Mouse (Mus musculus): ENCODE data around the gene Il22ra2. TPM values are rescaled to one million over a fixed set of nuclear protein-coding genes. Genes with fewer than 3 reads are reported as not detected.
"Not testable (repeated sequence)": the region's sequence is repeated elsewhere in the genome, so short reads cannot be mapped to it uniquely, and the experiment has no call there.

Il22ra2 gene
- total RNA-seq, 2 experiments from 2014 or later, result not detected

DNA sequence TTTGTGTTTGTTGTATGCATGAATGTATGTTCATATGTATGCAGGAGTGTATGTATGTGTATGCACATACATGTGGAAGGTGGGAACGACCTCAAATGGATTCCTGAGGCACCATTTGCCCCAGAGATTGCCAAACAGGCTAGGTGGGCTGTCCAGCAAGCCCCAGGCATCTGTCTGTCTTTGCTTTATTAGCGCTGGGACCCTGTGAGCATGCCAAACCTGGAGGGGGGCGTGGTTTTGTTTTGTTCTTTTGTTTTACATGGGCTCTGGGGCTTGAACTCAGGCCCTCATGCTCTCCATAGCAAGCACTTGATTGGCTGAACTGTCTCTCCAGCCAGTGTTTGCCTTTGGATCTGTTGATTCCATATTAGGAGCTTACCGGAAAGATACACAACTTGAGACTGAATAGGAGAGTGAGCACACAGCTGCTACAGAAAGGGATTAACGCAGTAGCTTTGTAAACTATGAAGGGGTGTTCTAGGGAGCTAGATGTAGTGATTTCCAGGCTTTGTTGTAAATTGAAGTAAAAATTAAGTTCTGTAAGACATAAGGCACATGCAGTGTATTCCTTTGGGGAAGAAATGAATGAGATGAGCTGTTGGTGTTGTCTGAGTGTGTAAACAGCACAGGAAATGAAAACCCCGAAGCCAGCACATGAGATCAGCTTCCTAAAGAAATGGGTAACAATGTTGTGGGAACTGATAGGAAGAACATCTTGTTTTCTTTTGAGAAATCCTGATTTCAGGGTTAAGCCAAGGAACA lies 22.3 kb upstream of the Il22ra2 start:
- DNase-seq, result no peak
- intact Hi-C loops (cut with DNase I), result no loop called here

GRCm38 (mm10) chr10:19600093-19600420 lies 21.7 kb upstream of the Il22ra2 start:
- no peak for DNase-seq
- intact Hi-C loops (cut with DNase I), result no loop called here

DNA sequence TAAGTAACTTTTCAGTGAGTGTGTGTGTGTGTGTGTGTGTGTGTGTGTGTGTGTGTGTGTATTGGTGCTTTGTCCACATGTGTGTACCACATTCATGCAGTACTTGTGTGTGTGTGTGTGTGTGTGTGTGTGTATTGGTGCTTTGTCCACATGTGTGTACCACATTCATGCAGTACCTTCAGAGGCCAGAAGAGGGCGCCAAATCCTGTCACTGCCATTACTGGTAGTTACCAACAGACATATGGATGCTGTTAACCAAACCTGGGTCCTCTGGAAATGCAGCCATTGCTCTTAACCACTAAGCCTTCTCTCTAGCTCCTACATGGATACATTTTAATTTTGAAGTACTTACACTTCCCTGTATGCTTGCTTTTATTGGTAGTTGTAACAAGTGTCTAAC lies 20.3 kb upstream of the Il22ra2 start:
- DNase-seq; intact Hi-C loops (cut with DNase I): not testable (repeated sequence)

DNA sequence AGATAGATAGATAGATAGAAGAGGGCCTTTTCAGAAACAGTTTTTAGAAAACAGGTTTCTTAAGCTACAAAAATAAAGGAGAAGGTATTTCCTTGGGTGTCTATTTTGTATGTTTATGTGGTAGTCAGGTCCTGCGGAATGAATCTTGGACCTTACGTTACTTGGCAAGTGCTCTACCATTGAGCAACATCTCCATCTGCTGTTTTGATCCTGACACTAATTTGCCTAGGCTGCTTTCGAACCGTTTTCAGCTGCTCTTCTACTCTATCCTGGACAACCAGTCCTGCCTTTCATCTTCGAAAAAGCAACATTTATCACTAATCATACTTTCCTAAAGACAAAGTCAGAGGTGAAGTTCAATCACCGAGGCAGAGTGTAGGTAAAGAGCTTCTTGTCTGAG lies 18.6 kb upstream of the Il22ra2 start:
- no peak for DNase-seq
- intact Hi-C loops (cut with DNase I), result no loop called here

GRCm38 (mm10) chr10:19609125-19609524 lies 12.7 kb upstream of the Il22ra2 start:
- DNase-seq, result no peak
- intact Hi-C loops (cut with DNase I), result no loop called here

DNA sequence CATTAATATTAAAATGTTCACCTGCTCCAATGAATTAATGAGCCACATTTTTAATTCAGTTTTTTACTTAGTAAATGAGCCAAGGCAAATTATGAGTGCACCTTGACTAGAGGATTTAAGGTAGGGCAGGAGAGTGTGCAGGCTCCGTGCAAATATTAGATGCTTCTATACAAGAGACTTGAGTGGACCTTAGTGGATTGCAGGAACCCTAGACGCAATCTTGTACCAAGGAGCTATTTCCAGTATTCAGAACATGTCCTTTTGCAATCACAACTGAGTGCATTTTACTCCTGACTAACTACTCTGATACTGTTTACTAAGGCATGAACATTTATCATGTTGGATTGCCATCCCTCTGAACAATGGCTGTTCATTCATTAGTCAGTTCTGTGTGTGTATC lies 10.2 kb upstream of the Il22ra2 start:
- no peak for DNase-seq
- intact Hi-C loops (cut with DNase I), result no loop called here

- DNase-seq, result no peak
- intact Hi-C loops (cut with DNase I), result no loop called here
These were observed 8.6 kb upstream of the Il22ra2 start for GRCm38 (mm10) chr10:19613111-19613753.

DNA sequence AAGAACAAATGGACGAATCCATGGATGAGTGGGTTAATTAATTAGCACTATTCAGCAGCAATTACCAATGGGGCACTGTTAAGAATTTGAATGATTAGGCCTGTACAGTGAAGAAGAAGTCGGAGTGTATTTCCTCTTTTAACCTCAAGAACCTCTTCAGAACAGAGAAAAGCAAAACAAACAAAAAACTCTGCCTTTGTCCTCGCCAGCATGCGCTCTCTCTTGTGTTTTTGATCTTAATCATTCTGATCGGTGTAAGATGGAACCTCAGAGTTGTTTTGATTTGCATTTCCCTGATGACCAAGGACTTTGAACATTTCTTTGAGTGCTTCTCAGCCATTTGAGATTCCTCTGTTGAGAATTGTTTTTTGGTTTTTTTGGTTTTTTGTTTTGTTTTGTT lies 2.1 kb upstream of the Il22ra2 start:
- intact Hi-C loops (cut with DNase I), result no loop called here
- DNase-seq, result no peak

DNA sequence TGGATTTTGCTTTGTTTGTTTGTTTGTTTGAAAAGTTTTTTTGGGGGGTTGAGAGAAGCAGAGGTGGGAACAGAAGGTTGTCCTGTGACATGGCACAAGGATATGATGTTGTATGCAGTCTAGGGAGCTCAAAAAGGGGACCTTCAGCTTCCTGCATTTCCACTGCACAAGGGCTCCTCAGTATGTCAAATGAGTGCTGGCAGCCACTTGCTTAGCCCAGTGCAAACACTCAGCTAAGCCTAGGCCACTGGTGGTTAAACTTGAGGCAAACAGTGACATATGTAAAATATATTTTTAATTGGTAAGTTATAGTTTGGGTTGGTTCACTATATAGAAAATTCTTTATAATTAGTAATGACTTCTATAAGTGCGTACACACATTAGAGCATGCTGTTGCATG lies 2.8 kb downstream of the Il22ra2 start:
- intact Hi-C loops (cut with DNase I), result no loop called here
- DNase-seq, result no peak

- DNase-seq, result no peak
- intact Hi-C loops (cut with DNase I), result no loop called here
These were observed 5.5 kb downstream of the Il22ra2 start for GRCm38 (mm10) chr10:19627342-19627741.

- intact Hi-C loops (cut with DNase I), result no loop called here
- peak in 1 of 2 experiments; percentile 45 for DNase-seq
These were observed 6.0 kb downstream of the Il22ra2 start for GRCm38 (mm10) chr10:19627748-19628147.

DNA sequence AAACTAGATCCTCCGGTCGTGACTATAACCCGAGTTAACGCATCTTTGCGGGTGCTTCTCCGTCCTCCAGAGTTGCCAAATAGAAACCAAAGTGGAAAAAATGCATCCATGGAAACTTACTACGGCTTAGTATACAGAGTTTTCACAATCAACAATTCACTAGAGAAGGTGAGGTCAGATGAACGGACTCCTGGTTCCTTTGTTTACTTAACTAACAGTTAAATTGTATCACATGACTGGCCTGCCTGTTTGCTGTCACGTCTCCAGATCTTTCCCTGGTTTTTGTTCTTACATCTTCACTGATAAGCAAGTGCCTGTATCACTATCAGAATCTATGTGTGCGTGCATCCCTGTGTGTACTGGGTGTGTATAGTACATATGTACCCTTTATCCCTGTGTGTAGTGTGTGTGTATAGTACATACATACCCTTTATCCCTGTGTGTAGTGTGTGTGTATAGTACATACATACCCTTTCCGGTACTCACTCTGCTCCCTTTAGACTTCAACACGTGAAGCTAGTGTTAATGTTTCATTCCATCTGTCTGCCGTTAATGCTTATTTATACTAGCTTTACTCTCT lies 9.9 kb downstream of the Il22ra2 start:
- DNase-seq, result no peak
- intact Hi-C loops (cut with DNase I), result no loop called here

- DNase-seq, result no peak
- intact Hi-C loops (cut with DNase I), result no loop called here
These were observed 17.1 kb downstream of the Il22ra2 start for GRCm38 (mm10) chr10:19638851-19639250.

DNA sequence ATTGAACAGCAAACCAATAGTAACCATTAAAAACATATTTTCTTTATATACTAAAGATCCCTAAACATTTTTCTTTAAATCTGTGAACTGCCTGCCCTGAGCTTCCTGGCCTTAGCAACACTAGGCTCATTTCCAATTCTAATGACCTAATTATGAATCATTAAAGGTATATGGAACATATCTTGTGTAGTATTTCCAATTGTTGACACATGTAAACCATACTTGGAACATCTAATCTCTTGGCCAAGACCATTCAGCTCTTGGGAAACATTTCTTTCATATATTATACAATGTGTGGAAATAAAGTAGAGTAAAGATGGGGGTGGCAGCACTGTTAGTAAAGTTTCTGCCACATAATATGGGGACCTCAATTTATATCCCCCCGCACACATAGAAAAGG lies 17.8 kb downstream of the Il22ra2 start:
- no peak for DNase-seq
- intact Hi-C loops (cut with DNase I), result no loop called here

DNA sequence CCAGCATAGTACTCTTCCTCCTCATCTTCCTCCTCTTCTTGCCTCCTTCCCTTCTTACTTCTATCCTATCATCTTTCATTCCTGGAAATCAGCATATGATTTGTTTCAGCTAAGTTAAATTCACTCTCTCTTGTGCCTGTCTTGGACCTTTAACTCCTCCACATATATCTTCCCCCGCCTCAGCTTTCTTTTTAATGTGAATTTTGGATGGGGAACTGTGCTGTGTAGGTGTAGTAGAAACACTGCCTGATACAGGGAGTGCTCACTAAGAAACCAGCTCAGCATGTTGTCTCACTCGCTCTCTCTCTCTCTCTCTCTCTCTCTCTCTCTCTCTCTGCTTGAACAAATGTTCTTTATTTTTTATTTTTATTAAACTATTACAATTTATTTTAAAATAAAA lies 23.3 kb downstream of the Il22ra2 start:
- intact Hi-C loops (cut with DNase I), result no loop called here
- DNase-seq, result no peak

DNA sequence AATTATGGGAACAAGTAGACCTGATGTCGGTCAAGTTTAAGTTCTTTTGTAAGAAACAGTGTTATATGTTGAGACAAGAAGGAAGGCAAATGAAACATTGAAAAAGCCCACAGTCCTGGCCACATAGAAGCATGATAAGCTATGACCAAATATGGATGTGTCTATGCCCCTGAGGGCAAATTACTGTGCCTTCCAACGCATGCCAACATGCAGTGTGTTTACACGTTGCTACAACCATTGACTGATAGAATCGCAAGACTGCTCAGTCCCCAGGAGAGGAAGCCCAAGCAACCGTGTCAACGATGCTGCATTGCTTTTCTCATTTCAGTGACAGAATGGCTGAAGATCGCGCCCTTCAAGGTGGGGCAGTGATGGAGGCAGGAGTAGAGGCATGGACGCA lies 35.6 kb downstream of the Il22ra2 start:
- DNase-seq, result no peak
- intact Hi-C loops (cut with DNase I), result no loop called here

DNA sequence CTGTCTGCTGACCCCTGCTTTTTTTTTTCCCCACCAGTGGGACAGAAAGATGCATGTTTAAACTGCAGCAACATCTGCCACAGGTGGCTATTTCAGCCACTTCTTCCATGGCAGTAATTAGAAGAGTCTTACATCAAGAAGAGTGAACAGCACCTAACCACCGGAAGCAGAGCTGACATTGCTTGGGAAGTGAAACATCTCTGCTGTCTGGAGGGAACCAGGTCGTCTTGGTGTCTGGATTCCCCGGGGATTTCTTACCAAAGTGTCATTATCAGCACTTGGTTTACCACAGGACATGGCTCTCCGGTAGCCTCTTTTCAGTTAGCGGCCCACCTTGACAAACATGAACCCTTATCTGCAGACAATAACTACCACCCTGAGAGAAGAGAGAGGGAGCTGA lies 38.2 kb downstream of the Il22ra2 start:
- intact Hi-C loops (cut with DNase I), result no loop called here

GRCm38 (mm10) chr10:19668973-19669372 lies 47.2 kb downstream of the Il22ra2 start:
- no peak for DNase-seq
- intact Hi-C loops (cut with DNase I), result loop anchor here (5.0 kb wide), 1 partner anchor 177 kb away; no protein-coding TSS in a partner anchor

More for the DNA sequence above, 38.2 kb downstream of the Il22ra2 start:
- no peak for DNase-seq

GRCm38 (mm10) chr10:19672015-19672414 lies 50.2 kb downstream of the Il22ra2 start:
- intact Hi-C loops (cut with DNase I), result no loop called here
- DNase-seq, result no peak

GRCm38 (mm10) chr10:19673146-19673545 lies 51.3 kb downstream of the Il22ra2 start:
- intact Hi-C loops (cut with DNase I), result no loop called here
- no peak for DNase-seq

Measured in gastrocnemius, postnatal 36 days (tissue).